Mouse (Mus musculus): Measurements from ENCODE around the gene Tmem80.
A peak's percentile ranks its signal among the peaks of the same experiment; 100 is the strongest.

The Tmem80 gene

GRCm38 (mm10) chr7:141324686-141325085, 2.9 kb upstream of the Tmem80 start:
- no peak for DNase-seq (ENCODE audit: low read depth, low spot score)

GRCm38 (mm10) chr7:141326546-141327446, 743 bp upstream of the Tmem80 start:
- DNase-seq (ENCODE audit: low read depth, low spot score): no peak

- no peak for DNase-seq (ENCODE audit: low read depth, low spot score)
Observed at GRCm38 (mm10) chr7:141328373-141328990, 943 bp downstream of the Tmem80 start.

- DNase-seq (ENCODE audit: low read depth, low spot score): no peak
Observed at GRCm38 (mm10) chr7:141330706-141331105, 3.2 kb downstream of the Tmem80 start.

GRCm38 (mm10) chr7:141331990-141332389, 4.5 kb downstream of the Tmem80 start:
- no peak for DNase-seq (ENCODE audit: low read depth, low spot score)

GRCm38 (mm10) chr7:141335044-141335579, 7.6 kb downstream of the Tmem80 start:
- no peak for DNase-seq (ENCODE audit: low read depth, low spot score)

- DNase-seq (ENCODE audit: low read depth, low spot score): peak; percentile 85
Observed at GRCm38 (mm10) chr7:141335682-141336081, 8.1 kb downstream of the Tmem80 start.

- no peak for DNase-seq (ENCODE audit: low read depth, low spot score)
Observed at GRCm38 (mm10) chr7:141336296-141336695, 8.8 kb downstream of the Tmem80 start.

- no peak for DNase-seq (ENCODE audit: low read depth, low spot score)
Observed at GRCm38 (mm10) chr7:141337716-141338416, 10.3 kb downstream of the Tmem80 start.

GRCm38 (mm10) chr7:141338576-141339131, 11.1 kb downstream of the Tmem80 start, which contains the start of gene Eps8l2:
Gene Eps8l2 (plus strand): TSS chr7:141338880.
- no peak for DNase-seq (ENCODE audit: low read depth, low spot score)

- no peak for DNase-seq (ENCODE audit: low read depth, low spot score)
Observed at GRCm38 (mm10) chr7:141339215-141339920, 11.8 kb downstream of the Tmem80 start.

- DNase-seq (ENCODE audit: low read depth, low spot score): no peak
Observed at GRCm38 (mm10) chr7:141340023-141340422, 12.5 kb downstream of the Tmem80 start.

GRCm38 (mm10) chr7:141340476-141340875, 12.9 kb downstream of the Tmem80 start:
- DNase-seq (ENCODE audit: low read depth, low spot score): no peak

- DNase-seq (ENCODE audit: low read depth, low spot score): no peak
Observed at GRCm38 (mm10) chr7:141341689-141342226, 14.2 kb downstream of the Tmem80 start.

- no peak for DNase-seq (ENCODE audit: low read depth, low spot score)
Observed at GRCm38 (mm10) chr7:141343230-141343629, 15.7 kb downstream of the Tmem80 start.

GRCm38 (mm10) chr7:141343696-141344095, 16.2 kb downstream of the Tmem80 start:
- DNase-seq (ENCODE audit: low read depth, low spot score): no peak

- no peak for DNase-seq (ENCODE audit: low read depth, low spot score)
Observed at GRCm38 (mm10) chr7:141344787-141345186, 17.2 kb downstream of the Tmem80 start.

GRCm38 (mm10) chr7:141351061-141351460, 23.5 kb downstream of the Tmem80 start:
- no peak for DNase-seq (ENCODE audit: low read depth, low spot score)

- peak; percentile 75 for DNase-seq (ENCODE audit: low read depth, low spot score)
Observed at GRCm38 (mm10) chr7:141355051-141355450, 27.5 kb downstream of the Tmem80 start.

- peak; percentile 58 for DNase-seq (ENCODE audit: low read depth, low spot score)
Observed at GRCm38 (mm10) chr7:141355626-141356326, 28.2 kb downstream of the Tmem80 start.

All from brain, adult 2 months (tissue).